Mouse (Mus musculus): ENCODE results near the gene Sptbn1.
"Not testable (repeated sequence)": the region's sequence is repeated elsewhere in the genome, so short reads cannot be mapped to it uniquely, and the experiment has no call there.

Sptbn1 gene

DNA sequence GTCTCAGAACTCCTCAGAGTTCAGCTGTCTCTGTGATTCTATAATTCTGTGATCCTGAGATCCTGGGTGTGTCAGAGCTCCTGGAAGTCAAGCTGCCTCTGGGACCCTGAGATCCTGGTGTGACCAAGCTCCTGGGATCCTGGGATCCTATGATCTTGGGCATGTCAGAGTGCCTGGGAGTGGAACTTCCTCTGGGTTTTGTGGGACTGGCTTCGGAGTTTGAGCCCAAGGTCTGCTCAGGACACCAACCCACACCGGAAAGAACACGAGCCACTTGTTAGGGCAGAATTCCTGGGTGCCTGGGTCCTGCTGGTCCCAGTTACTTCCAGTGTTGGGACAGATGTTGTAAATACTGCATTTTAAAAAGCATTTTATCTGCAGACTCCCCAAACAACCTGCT lies 12.8 kb downstream of the Sptbn1 start:
- DNase-seq (ENCODE audit: low spot score): not testable (repeated sequence)

- DNase-seq (ENCODE audit: low spot score): no peak
Measured at GRCm38 (mm10) chr11:30251294-30251904, 16.6 kb downstream of the Sptbn1 start.

GRCm38 (mm10) chr11:30249452-30250016 lies 18.4 kb downstream of the Sptbn1 start:
- no peak for DNase-seq (ENCODE audit: low spot score)

DNA sequence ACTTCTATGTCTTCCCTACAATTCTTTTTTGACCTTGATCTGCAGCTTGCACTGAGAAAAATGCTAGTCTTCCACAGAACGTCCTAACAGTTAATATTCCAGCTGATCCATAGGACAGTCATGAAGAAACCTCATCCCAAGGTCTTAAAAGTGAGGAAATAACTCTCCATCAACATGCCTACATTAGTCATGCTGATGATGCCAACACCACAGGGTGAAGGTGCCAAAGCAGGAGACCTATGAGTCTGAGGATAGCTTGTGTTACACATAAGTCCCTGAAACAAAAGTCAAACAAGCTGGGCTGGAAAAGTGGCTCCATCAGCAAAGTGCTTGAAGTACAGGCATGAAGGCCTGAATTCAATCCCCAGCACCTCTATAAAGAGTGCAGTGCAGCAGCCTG lies 20.9 kb downstream of the Sptbn1 start:
- DNase-seq (ENCODE audit: low spot score): no peak

- no peak for DNase-seq (ENCODE audit: low spot score)
Measured at GRCm38 (mm10) chr11:30246161-30246560, 21.8 kb downstream of the Sptbn1 start.

- DNase-seq (ENCODE audit: low spot score): no peak
Measured at GRCm38 (mm10) chr11:30244172-30244571, 23.8 kb downstream of the Sptbn1 start.

DNA sequence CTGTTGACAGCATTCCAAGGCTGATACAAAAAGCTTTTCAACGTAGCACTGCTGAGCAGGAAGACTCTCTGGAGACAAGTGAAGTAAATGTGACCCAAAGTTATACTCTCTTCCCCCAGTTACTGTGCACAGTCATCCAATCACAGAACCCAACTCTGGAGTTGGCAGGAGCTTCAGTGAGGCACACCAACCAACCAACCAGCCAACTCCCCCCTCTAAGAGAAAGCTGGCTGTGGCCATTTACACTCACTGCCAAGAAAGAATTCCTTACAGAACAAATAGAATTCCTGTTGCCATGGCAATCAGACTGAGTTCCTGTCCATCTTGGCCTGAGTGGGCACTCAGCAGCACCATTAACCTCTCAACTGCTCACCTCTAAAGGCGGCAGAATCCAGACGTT lies 24.4 kb downstream of the Sptbn1 start:
- no peak for DNase-seq (ENCODE audit: low spot score)

DNA sequence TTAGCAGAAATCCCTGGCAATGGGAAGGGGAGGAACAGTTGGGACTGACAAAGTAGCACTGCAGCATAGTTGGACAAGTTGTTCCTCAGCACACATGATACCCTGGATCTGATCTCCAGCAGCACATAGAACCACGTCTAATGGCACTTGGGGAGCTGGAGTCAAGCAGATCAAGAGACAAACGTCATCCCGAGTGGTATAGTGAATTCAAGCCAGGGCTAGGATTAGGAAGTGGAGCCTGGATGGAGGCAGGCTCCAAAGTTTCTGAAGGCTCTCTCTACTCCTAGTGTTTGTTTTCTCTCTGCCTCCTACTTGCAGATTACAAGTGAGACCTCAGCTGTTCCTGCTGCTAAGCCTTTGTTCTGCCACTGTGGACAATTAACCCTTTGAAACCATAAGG lies 27.1 kb downstream of the Sptbn1 start:
- DNase-seq (ENCODE audit: low spot score): no peak

- DNase-seq (ENCODE audit: low spot score): no peak
Measured at GRCm38 (mm10) chr11:30237960-30238359, 30.0 kb downstream of the Sptbn1 start.

GRCm38 (mm10) chr11:30236681-30237242 lies 31.2 kb downstream of the Sptbn1 start:
- DNase-seq (ENCODE audit: low spot score): no peak

DNA sequence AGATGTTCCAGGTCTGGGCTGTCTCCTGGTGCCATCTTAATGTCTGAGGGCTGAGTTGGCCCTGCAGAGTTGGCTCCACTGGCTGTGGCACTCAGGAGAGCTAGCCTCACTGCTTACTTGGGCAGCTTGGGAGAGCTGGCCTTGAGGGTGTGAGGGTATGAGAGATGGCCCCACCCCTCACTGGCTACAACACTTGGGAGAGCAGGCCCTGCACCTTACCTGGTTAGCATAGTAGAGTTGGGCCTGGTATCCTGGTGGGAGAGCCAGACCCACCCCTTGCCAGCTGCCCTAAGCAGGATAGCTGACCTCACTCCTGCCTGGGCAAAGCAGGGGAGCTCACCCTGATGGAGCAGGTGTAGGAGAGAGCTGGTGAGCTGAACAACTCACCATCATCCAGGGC lies 32.3 kb downstream of the Sptbn1 start:
- DNase-seq (ENCODE audit: low spot score): no peak

- DNase-seq (ENCODE audit: low spot score): no peak
Measured at GRCm38 (mm10) chr11:30235218-30235617, 32.8 kb downstream of the Sptbn1 start.

- no peak for DNase-seq (ENCODE audit: low spot score)
Measured at GRCm38 (mm10) chr11:30233946-30234345, 34.0 kb downstream of the Sptbn1 start.

DNA sequence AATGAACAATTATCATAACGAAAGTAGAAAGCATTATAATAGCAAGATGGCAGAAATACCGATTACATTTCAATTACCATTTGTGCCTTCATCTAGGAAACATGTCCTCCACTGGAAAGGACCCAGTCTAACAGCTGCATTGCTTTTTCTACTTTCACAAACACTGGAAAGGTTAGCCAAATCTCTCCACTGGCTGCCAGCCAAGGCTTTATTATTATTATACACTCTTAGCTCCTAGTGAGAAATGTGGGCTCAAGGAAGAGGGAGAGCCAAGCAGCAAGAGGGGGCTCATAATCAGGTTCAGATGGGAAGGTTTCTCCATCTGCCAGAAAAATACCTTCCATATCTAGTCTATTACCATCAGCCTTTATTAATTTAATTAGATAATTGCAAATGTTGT lies 35.9 kb downstream of the Sptbn1 start:
- peak; percentile 26 for DNase-seq (ENCODE audit: low spot score)

- DNase-seq (ENCODE audit: low spot score): no peak
Measured at GRCm38 (mm10) chr11:30231336-30231735, 36.6 kb downstream of the Sptbn1 start.

DNA sequence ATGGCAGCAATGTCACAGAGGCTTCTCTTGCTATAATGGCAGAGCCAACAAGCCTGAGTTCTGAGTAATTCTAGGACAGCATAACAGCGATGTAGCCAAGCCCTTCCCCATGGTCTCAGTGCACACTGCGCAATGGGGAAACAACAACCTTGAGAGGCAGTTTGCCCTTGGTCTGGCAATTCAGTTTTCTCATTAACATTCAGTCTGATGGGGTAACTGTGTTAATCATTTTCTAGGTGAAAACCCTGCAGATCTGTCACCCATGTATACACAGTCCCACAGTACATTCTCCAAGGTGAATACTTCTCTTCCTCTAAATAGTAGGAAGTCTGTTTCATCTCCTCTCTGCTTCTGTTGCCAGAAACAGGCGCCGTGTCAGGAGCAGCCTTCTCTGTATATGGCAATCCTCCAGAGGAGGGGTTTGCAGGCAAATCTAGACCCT lies 37.6 kb downstream of the Sptbn1 start:
- DNase-seq (ENCODE audit: low spot score): no peak

DNA sequence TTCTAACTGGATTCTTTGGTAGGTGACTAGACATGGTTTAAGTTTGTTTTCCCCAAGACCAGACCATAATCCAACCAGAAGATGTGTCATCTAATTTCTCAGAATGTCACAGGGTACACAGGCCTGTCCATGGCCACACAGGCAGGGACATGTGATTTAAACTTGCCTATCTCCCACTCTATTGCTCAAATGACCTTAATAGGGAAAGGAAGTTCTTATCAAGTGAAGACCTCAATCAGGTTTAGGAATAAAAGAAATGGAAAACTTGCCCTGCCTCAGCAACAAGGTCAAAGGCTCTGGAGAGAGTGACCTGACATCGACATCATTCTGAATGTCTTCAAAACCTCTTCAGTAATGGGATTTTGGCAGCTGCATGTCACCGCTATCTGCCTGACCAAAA lies 41.2 kb downstream of the Sptbn1 start:
- DNase-seq (ENCODE audit: low spot score): no peak

GRCm38 (mm10) chr11:30224599-30224998 lies 43.4 kb downstream of the Sptbn1 start:
- DNase-seq (ENCODE audit: low spot score): no peak

GRCm38 (mm10) chr11:30222636-30223035 lies 45.3 kb downstream of the Sptbn1 start:
- DNase-seq (ENCODE audit: low spot score): no peak

DNA sequence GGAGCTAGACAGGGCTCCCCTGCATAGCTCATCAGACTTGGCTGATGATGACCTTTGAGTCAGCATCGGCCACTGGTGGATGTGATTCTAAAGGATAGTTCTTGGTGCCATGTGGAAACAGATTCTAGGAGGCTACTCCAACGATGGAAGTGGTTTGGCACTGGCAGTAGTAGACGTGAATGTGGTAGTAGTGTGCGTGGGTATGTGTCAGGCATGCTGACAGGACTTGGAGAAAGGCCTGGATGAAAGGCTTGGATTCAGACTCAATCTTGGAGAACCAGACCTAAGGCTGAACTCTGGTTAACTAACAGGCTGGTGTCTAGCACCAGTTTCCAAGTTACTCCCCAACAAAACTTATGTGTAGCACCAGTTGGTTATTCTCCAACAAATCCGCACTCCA lies 46.9 kb downstream of the Sptbn1 start:
- no peak for DNase-seq (ENCODE audit: low spot score)

GRCm38 (mm10) chr11:30218386-30218785 lies 49.6 kb downstream of the Sptbn1 start:
- no peak for DNase-seq (ENCODE audit: low spot score)

GRCm38 (mm10) chr11:30217496-30217895 lies 50.5 kb downstream of the Sptbn1 start:
- DNase-seq (ENCODE audit: low spot score): no peak

DNA sequence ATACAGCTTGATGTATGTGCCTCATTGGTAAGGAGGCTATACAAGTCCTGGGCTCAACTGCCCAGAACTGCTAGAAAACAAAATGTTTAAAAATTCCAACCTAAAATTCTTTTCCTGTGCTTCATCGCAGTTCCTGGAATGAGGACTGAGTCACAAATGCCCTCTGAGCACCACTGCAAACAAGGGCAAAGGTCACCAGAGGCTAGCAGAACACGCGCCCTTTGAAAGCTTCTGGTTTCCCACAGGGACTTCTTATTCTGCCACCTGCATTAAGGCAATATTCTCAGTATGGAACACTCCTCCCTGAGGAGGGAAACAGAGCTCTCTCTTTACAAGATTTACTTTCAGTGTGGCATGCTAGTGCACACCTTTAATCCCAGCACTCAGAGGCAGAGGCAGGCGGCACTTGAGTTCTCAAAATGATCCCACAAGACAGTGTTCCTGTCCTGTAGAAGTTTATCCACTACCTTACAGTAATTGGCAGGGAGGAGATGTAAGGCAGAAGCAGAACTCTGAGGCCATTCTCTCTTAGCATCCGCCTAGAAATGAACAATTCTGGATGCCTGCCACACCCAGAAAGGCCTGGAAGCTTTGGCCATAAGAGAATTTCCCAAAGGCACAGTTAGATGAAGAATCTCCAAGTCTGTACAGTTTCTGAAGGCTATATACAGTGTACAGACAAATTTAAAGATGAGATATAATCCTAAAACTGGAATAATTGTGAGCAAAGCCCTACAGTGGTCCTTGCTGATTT lies 56.1 kb downstream of the Sptbn1 start:
- no peak for DNase-seq (ENCODE audit: low spot score)
